Mouse (Mus musculus): ENCODE results near the gene Sparcl1. TPM values are rescaled to one million over a fixed set of nuclear protein-coding genes. Genes with fewer than 3 reads are reported as not detected.

The Sparcl1 gene
- polyA plus RNA-seq (2017; shearing (Covaris generic)) = not detected

- ATAC-seq = no peak
These were observed at the start of gene Sparcl1 for GRCm38 (mm10) chr5:104113491-104114172. Sparcl1 (minus strand) TSS chr5:104113733.

GRCm38 (mm10) chr5:104161390-104161789, 47.9 kb upstream of the Sparcl1 start:
- no peak for ATAC-seq

- ATAC-seq = no peak
These were observed 47.0 kb upstream of the Sparcl1 start for GRCm38 (mm10) chr5:104160581-104160980.

GRCm38 (mm10) chr5:104158332-104159052, 45.0 kb upstream of the Sparcl1 start:
- ATAC-seq = no peak

- ATAC-seq = no peak
These were observed 44.2 kb upstream of the Sparcl1 start for GRCm38 (mm10) chr5:104157701-104158100.

- ATAC-seq = no peak
These were observed 36.7 kb upstream of the Sparcl1 start for GRCm38 (mm10) chr5:104150196-104150595.

- no peak for ATAC-seq
These were observed 35.8 kb upstream of the Sparcl1 start for GRCm38 (mm10) chr5:104149349-104149748.

- no peak for ATAC-seq
These were observed 30.5 kb upstream of the Sparcl1 start for GRCm38 (mm10) chr5:104144057-104144456.

GRCm38 (mm10) chr5:104141067-104141466, 27.5 kb upstream of the Sparcl1 start:
- no peak for ATAC-seq

GRCm38 (mm10) chr5:104137920-104138541, 24.5 kb upstream of the Sparcl1 start:
- no peak for ATAC-seq

- no peak for ATAC-seq
These were observed 20.2 kb upstream of the Sparcl1 start for GRCm38 (mm10) chr5:104133752-104134151.

GRCm38 (mm10) chr5:104131544-104131943, 18.0 kb upstream of the Sparcl1 start:
- ATAC-seq = no peak

GRCm38 (mm10) chr5:104130891-104131290, 17.4 kb upstream of the Sparcl1 start:
- no peak for ATAC-seq

GRCm38 (mm10) chr5:104128281-104129031, 14.9 kb upstream of the Sparcl1 start:
- no peak for ATAC-seq

GRCm38 (mm10) chr5:104127351-104127750, 13.8 kb upstream of the Sparcl1 start:
- ATAC-seq = no peak

GRCm38 (mm10) chr5:104126561-104127320, 13.2 kb upstream of the Sparcl1 start:
- no peak for ATAC-seq

- ATAC-seq = no peak
These were observed 10.6 kb upstream of the Sparcl1 start for GRCm38 (mm10) chr5:104124016-104124658.

GRCm38 (mm10) chr5:104115890-104116289, 2.4 kb upstream of the Sparcl1 start:
- no peak for ATAC-seq

- ATAC-seq = no peak
These were observed 1.6 kb upstream of the Sparcl1 start for GRCm38 (mm10) chr5:104115118-104115517.

- ATAC-seq = no peak
These were observed 1.0 kb downstream of the Sparcl1 start for GRCm38 (mm10) chr5:104112511-104112910.

- ATAC-seq = no peak
These were observed 1.5 kb downstream of the Sparcl1 start for GRCm38 (mm10) chr5:104112016-104112415.

Data from activated CD4-positive, CD25-positive, alpha-beta regulatory T cell, adult 4 months (primary cell).